Mouse (Mus musculus) CH12.LX (cell line): ENCODE results near the gene Tcf25. TPM values are rescaled to one million over a fixed set of nuclear protein-coding genes. Genes with fewer than 3 reads are reported as not detected.
"Not testable (repeated sequence)": the region's sequence is repeated elsewhere in the genome, so short reads cannot be mapped to it uniquely, and the experiment has no call there.

Experiments
- DNase-seq: peaks from one replicate; pipeline ENCODE4 v3.0.0-alpha.2; 2013; ENCODE audit errors: extremely low read depth
- H3K27ac ChIP-seq: 2 replicates; pipeline ENCODE4 v1.5.1; 2012; ENCODE audit warnings: low read depth, mild to moderate bottlenecking, control low read depth, moderate library complexity; ENCODE audit not compliant: insufficient read depth
- H3K27me3 ChIP-seq: replicated peaks from 2 replicates; pipeline ENCODE3; 2012; ENCODE audit warnings: inconsistent platforms
- H3K36me3 ChIP-seq, 2 experiments: replicated peaks in 1 of 2; 2 replicates each; pipeline versions ENCODE3 to v1.6.1; 2012; ENCODE audit warnings: inconsistent platforms in 1 of 2, low read length in 1 of 2, mild to moderate bottlenecking in 1 of 2, mixed read lengths in 1 of 2, moderate library complexity in 1 of 2; ENCODE audit not compliant: control insufficient read depth in 1 of 2, insufficient read depth in 1 of 2
- H3K4me1 ChIP-seq, 2 experiments: 2 replicates each; pipeline ENCODE4 v1.6.1; 2012; ENCODE audit warnings: inconsistent platforms in 1 of 2, moderate library complexity in 1 of 2; ENCODE audit not compliant: insufficient read depth in 2 of 2, control insufficient read depth in 1 of 2
- H3K4me2 ChIP-seq: 2 replicates; pipeline ENCODE4 v1.6.1; 2012; ENCODE audit warnings: low read depth, mild to moderate bottlenecking, control low read depth; ENCODE audit not compliant: poor library complexity, insufficient read depth, severe bottlenecking
- H3K4me3 ChIP-seq, 3 experiments: fragments of 150-350 bp in 1 of 3; sonication (generic) in 1 of 3; replicated peaks in 1 of 3; 2 replicates each; pipeline versions ENCODE3 to v1.5.1; 2011 to 2012; ENCODE audit warnings: low read depth in 2 of 3, low read length in 2 of 3, mild to moderate bottlenecking in 2 of 3, moderate library complexity in 2 of 3, control low read depth in 1 of 3, improper control_type of control experiment in 1 of 3, inconsistent platforms in 1 of 3, mixed read lengths in 1 of 3; ENCODE audit not compliant: poor library complexity in 1 of 3
- H3K79me2 ChIP-seq: replicated peaks from 2 replicates; pipeline ENCODE4 v1.6.1; 2012; ENCODE audit warnings: mild to moderate bottlenecking, moderate library complexity; ENCODE audit not compliant: control insufficient read depth, poor library complexity, insufficient read depth, severe bottlenecking; ENCODE audit errors: extremely low read depth
- H3K9ac ChIP-seq: 2 replicates; pipeline ENCODE4 v1.6.1; 2012; ENCODE audit warnings: low read depth, mild to moderate bottlenecking, control low read depth, moderate library complexity; ENCODE audit not compliant: insufficient read depth
- H3K9me3 ChIP-seq: replicated peaks from 2 replicates; pipeline ENCODE3; 2012; ENCODE audit warnings: low read length, inconsistent platforms, mixed read lengths
- CHD1 ChIP-seq: IDR thresholded peaks from 2 replicates; pipeline ENCODE4 v1.6.1; 2012; ENCODE audit warnings: low read depth, low read length, improper control_type of control experiment, inconsistent platforms
- KAT2A ChIP-seq: IDR thresholded peaks from 2 replicates; pipeline ENCODE4 v1.6.1; 2012; ENCODE audit warnings: low read length, improper control_type of control experiment, inconsistent platforms; ENCODE audit not compliant: insufficient replicate concordance
- MAFK ChIP-seq: IDR thresholded peaks from 2 replicates; pipeline ENCODE4 v1.6.1; 2011; ENCODE audit warnings: low read length, improper control_type of control experiment; ENCODE audit not compliant: insufficient replicate concordance
- MAX ChIP-seq: IDR thresholded peaks from 2 replicates; pipeline ENCODE4 v1.6.1; 2011; ENCODE audit warnings: low read length, improper control_type of control experiment
- NELFE ChIP-seq: IDR thresholded peaks from 2 replicates; pipeline ENCODE4 v1.6.1; 2011; ENCODE audit warnings: low read depth, low read length, improper control_type of control experiment
- NRF1 ChIP-seq: IDR thresholded peaks from 2 replicates; pipeline ENCODE4 v1.6.1; 2014; ENCODE audit warnings: low read depth, mild to moderate bottlenecking, inconsistent platforms, low read length, improper control_type of control experiment, moderate library complexity
- POLR2A ChIP-seq: IDR thresholded peaks from 2 replicates; pipeline ENCODE4 v1.6.1; 2011; ENCODE audit warnings: low read depth, mild to moderate bottlenecking, improper control_type of control experiment, low read length
- POLR2AphosphoS2 ChIP-seq: IDR thresholded peaks from 2 replicates; pipeline ENCODE4 v1.6.1; 2011; ENCODE audit warnings: low read depth, low read length, improper control_type of control experiment
- RCOR1 ChIP-seq: conservative IDR thresholded peaks from 2 replicates; pipeline ENCODE4 v1.6.1; 2012; ENCODE audit warnings: low read depth, mild to moderate bottlenecking, inconsistent platforms, low read length, improper control_type of control experiment
- SIN3A ChIP-seq: IDR thresholded peaks from 2 replicates; pipeline ENCODE4 v1.6.1; 2012; ENCODE audit warnings: low read length, improper control_type of control experiment, inconsistent platforms
- SMC3 ChIP-seq: IDR thresholded peaks from 2 replicates; pipeline ENCODE4 v1.6.1; 2011; ENCODE audit warnings: low read depth, low read length, improper control_type of control experiment
- TBP ChIP-seq: conservative IDR thresholded peaks from 2 replicates; pipeline ENCODE4 v1.6.1; 2011; ENCODE audit warnings: low read depth, low read length, improper control_type of control experiment
- TCF12 ChIP-seq: IDR thresholded peaks from 2 replicates; pipeline ENCODE4 v1.6.1; 2014; ENCODE audit warnings: low read depth, mild to moderate bottlenecking, inconsistent platforms, low read length, improper control_type of control experiment
- ZMIZ1 ChIP-seq: IDR thresholded peaks from 2 replicates; pipeline ENCODE4 v1.6.1; 2012; ENCODE audit warnings: low read depth, mild to moderate bottlenecking, inconsistent platforms, low read length, improper control_type of control experiment
- dilution Hi-C: fragments of 300-500 bp; cut with MboI; formaldehyde crosslinking; loops from 2 replicates; pipeline ENCODE4 v1.14.3; 2020; ENCODE audit warnings: low sequenced_read_pairs; ENCODE audit not compliant: extremely low pct_unique_long_range_greater_than_20kb, extremely low pct_ligation_motif_present
- in situ Hi-C: fragments of 300-500 bp; cut with MboI; formaldehyde crosslinking; loops from 3 replicates; pipeline ENCODE4 v1.14.3; 2019; ENCODE audit warnings: low sequenced_read_pairs, low pct_ligation_motif_present, low pct_unique_long_range_greater_than_20kb, mixed read lengths
- polyA plus RNA-seq: library from polyadenylated mRNA; unstranded; fragments of >175 nt; gene quantifications from 2 replicates; pipeline ENCODE4 v1.2.1, GENCODE M21; 2012; ENCODE audit warnings: low read depth; ENCODE audit not compliant: insufficient read length
- total RNA-seq, 2 experiments: library from RNA; depleted of rRNA; stranded (reverse); fragments of 300-350 nt in 1 of 2; fragments of >200 nt in 1 of 2; gene quantifications; 2 replicates each; pipeline ENCODE4 v1.2.3; 2012 to 2014

The Tcf25 gene
- total and polyA plus RNA-seq, 3 experiments: 168 to 393 (median 207) TPM

DNA sequence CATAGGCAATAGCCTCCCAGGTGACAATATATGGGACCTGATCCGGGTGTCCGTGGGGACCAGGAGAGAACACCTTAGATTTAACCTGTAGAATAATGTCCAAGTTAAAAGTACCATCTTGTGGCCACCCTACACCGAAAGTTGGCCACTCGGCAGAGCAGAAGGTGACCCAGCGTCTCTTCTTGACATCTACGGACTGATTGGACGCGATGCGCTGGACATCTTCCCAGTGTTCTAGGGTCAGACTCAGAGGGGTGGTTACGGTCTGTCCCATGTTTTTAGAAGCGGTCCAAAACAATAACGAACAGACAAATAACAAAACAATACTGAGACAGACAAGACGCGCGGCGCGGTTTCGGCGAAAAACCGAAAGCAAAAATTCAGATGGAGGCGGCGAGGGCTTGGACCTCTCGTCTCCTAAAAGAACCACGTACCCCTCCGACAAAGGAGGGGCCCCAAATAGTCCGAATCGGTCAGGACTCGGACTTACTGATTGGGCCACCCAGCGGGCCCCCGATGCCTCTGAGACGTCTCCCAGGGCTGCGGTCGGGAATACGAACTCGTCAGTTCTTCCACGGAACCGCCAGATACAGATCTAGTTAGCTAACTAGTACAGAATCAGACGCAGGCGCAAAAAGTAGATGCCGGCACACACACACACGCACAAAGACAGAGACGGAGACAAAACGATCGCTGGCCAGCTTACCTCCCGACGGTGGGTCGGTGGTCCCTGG, 59.9 kb downstream of the Tcf25 start:
- TF ChIP-seq CHD1 (peak; percentile 96), KAT2A (0 out of 2 replicates have a peak, but pooled peaks have one; percentile 8), TCF12 (peak; percentile 47; the same call in 1 of the 2 replicates), NELFE (peak; percentile 32; the same call in 1 of the 2 replicates), POLR2AphosphoS2 (peak; percentile 95), ZMIZ1 (peak; percentile 84), POLR2A (peak; percentile 63), SMC3 (peak; percentile 5; the same call in 1 of the 2 replicates), SIN3A (peak; percentile 62; the same call in 1 of the 2 replicates)
- TF ChIP-seq, all 38 proteins: peak for 9; not testable (repeated sequence) for 29
- DNase-seq: peak; percentile 59
- peaks cover 45% of the 10 kb centered on the region for H3K9me3 ChIP-seq
- peak overlapping the region; percentile 83 for H3K27ac ChIP-seq
- H3K4me1 ChIP-seq, H3K4me2 ChIP-seq, H3K27me3 ChIP-seq, dilution Hi-C loops, in situ Hi-C loops: not testable (repeated sequence)
- H3K4me3 ChIP-seq: peak overlapping the region; percentile 50 to 65 (median 59)
- peak overlapping the region; percentile 60 for H3K9ac ChIP-seq
- H3K36me3 ChIP-seq: peaks cover 18 to 23% of the 10 kb centered on the region in 2 experiments
- peaks cover 21% of the 10 kb centered on the region; the same call in 1 of the 2 replicates for H3K79me2 ChIP-seq

DNA sequence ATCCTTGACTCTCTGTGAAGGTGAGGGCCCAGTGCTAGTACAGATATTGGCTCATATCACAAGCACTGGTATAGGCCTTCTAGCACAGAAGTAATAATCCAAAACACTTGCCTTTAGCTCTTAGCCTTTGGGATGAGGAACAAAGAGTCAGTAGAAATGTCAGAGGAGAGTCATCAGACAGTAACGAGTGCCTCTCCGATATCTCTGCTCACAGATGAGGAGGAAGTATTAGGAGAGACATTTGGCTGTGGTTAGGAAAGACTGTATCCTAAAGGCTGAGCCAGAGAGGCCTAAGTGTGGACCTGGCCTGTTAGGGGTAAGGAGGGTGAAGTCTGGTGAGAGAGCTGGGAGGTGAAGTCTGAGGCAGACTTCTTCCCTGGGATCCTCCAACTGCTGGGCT, 68.2 kb downstream of the Tcf25 start:
- no peak overlapping the region for H3K27ac ChIP-seq
- peaks cover 0 to 10% of the 10 kb centered on the region in 2 experiments for H3K36me3 ChIP-seq
- no peak for DNase-seq
- H3K27me3 ChIP-seq: no peaks in the 10 kb centered on the region
- H3K79me2 ChIP-seq: no peaks in the 10 kb centered on the region
- TF ChIP-seq SIN3A (no peak), MAX (no peak), TBP (no peak), RCOR1 (no peak), NELFE (no peak), NRF1 (no peak), MAFK (no peak)
- H3K4me2 ChIP-seq: no peak overlapping the region
- H3K4me1 ChIP-seq: peaks cover 10 to 13% of the 10 kb centered on the region in 2 experiments
- dilution Hi-C loops: no loop called here
- H3K9me3 ChIP-seq: peaks cover 11% of the 10 kb centered on the region
- in situ Hi-C loops: no loop called here
- no peak overlapping the region for H3K4me3 ChIP-seq
- no peak overlapping the region for H3K9ac ChIP-seq
